Mouse (Mus musculus) CH12.LX (cell line): ENCODE results near the gene Ccdc158.

ENCODE experiments used
- MAZ ChIP-seq: IDR thresholded peaks from 2 replicates; pipeline ENCODE4 v1.6.1; 2012; ENCODE audit warnings: low read depth, mild to moderate bottlenecking, inconsistent platforms, low read length, improper control_type of control experiment, moderate library complexity
- UBTF ChIP-seq: IDR thresholded peaks from 2 replicates; pipeline ENCODE4 v1.6.1; 2012; ENCODE audit warnings: low read depth, mild to moderate bottlenecking, inconsistent platforms, low read length, improper control_type of control experiment, moderate library complexity
- USF2 ChIP-seq: conservative IDR thresholded peaks from 2 replicates; pipeline ENCODE4 v1.6.1; 2011; ENCODE audit warnings: low read depth, low read length, improper control_type of control experiment

- no peak for TF ChIP-seq USF2
- TF ChIP-seq UBTF, result no peak
- no peak for TF ChIP-seq MAZ
Measured at GRCm38 (mm10) chr5:92679441-92679840, 4.4 kb upstream of the Ccdc158 start.
